Mouse (Mus musculus) fibroblast of lung, adult 2 months (primary cell): ENCODE results near the gene Polr3b.

Experiments
- DNase-seq: peaks from one replicate; pipeline ENCODE4 v3.0.0-alpha.2; 2011; ENCODE audit warnings: low read depth

The Polr3b gene

DNA sequence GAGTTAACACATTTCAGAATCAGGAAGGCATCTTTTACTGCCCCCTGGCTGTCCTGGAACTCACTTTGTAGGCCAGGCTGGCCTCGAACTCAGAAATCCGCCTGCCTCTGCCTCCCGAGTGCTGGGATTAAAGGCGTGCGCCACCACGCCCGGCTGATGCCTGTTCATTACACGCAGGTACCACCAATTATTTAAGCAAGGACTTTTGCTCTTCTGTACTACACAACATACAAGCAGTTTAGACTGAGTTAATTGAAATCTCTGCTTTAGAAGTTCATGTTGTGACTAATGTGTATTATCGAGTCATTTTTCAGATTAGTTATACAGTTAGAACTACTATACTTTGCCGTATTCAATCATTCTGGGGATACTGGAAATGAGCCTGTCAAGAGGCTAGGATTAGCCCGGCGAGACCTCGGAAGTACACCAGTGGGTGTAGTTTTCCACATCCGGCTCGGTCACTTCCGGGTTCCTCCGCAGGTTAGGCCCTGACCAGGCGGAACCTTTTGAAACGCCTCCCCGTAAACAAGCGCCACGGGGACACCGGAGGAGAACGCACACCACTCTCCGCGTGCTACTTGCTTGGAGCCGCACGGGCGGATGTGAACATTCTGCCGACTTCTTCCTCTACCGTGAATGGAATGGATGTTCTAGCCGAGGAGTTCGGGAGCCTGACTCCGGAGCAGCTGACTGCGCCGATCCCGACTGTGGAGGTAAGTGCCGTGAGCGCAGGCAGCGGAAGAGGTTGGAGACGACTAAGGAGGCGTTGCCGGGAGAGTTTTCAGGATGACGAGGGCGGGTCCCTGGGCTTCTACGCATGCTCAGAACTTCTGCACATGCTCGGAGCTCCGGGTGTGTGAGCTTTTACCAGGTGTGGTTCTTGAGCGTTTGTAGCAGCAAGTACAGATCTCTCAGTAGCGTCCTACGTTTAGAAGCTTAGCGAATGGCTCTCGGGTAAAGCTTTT is at the start of gene Polr3b:
Gene Polr3b (plus strand): TSS at position 467 of the 965 bp plus-strand sequence.
- DNase-seq = peak; percentile 86

DNA sequence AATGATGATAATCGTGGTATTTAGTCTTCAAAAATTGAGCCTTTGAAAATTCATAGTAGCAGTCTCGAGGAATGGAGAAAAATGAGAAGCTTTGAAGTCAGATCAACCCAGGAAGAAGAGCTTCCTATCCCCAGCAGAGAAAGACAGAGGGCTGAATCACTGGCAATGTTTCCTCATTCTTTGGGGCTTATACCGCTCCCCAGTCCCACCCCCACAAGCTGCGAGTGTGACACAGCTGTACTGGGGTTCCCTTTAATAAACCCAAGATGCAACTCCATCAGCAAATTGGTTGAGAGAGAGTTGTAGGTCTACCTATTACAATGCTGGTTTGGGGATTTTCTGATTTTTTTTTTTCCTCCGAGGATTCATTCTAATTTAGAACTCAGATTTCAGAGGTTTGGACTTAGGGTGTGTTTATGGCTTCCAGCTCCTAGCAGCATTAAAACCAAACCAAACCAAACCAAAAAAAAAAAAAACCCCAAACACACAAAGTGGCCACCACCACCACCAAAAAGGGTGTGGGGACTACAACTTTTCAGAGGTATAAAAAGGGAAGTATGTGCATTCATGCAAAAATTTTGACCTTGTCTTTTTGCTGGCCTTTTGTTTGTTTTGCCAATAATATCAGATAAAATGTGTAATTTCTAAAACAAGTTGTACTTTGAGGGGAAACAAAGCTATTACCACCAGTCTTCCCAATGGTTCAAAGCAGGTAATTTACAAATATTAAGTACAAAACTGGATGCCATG is 48.2 kb upstream of the Polr3b start:
- no peak for DNase-seq

DNA sequence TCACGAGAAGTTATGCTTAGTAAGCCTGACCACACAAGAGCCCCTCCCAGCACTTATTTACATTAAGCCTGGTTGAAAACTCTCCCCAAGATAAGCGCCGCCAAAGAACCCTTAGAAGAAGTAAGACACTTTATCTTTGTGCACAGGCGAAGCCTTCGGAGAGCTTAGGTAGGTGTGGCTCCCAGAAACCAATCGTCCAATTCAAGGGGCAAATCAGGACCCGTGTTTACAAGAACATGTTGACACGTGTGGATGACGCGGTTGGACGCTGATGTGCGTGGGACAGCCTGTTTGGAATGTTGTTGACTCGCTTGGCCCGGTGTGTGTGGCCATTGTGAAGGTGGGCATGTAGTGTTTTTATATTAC is 46.1 kb upstream of the Polr3b start:
- no peak for DNase-seq

DNA sequence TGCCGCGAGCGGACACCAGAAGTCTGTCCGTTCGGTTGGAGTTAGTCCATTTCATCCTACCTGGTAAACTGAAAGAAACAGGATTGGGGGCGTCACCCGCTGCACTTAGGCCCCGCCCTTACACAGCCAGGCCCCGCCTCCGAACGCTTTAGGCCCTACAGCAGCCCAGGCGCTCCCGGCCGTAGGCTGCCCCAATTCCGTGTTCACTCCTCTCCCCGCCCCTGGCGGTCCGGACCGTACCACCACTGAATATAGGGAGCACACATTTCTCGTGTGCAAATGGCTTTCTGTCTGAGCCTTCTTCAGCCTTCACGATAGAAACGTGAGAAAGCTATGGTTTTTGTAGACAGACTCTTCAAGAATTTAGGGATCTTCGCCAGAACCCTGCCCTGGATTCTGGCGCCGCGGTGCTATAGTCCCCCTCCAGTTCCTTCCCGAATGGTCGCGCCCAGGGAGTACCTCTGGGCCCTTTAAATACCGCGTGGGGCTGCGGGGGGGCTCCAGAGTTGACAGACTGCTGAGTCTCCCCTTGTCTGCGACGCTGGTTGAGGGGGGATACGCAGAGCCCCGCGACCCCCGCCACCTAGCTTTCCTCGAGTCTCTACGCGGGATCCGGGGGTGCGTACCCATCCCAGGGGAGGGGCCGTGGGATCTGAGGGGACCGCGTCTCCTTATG is 45.6 kb upstream of the Polr3b start, which contains the start of gene Tcp11l2:
Gene Tcp11l2 (plus strand): TSS at position 232 of the 676 bp plus-strand sequence.
- peak; percentile 87 for DNase-seq

DNA sequence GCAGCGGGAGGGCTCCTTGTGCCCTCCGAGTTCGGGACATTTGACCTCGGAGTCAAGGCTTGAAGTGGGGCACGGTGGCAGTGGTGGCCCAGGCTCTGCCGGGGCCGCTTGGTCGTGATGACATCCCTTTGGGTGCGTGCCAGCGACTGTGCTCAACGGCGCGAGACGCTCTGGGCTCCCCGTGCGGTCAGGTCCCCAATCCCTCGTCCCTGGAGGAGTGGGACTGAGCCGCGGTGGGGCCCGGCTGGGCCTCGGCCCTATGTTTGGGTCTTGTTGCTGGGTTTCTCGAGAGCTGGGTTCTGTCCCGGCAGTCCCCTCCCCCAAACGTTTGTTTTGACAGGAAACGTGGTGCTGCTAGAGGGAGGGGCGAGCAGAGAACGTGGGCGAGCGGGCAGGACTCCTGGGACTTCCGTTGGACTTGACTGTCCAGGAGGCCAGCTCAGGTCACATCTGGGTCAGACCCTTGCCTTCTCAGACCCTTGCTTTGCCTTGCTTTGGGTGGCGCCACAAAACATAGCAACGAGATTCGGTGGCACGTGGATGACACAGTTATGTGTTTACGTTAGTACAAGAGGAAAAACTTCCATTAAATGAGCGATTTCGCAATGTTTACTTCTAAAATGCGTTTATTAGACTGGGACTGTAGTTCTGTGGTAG is 44.9 kb upstream of the Polr3b start:
- DNase-seq = peak; percentile 76

DNA sequence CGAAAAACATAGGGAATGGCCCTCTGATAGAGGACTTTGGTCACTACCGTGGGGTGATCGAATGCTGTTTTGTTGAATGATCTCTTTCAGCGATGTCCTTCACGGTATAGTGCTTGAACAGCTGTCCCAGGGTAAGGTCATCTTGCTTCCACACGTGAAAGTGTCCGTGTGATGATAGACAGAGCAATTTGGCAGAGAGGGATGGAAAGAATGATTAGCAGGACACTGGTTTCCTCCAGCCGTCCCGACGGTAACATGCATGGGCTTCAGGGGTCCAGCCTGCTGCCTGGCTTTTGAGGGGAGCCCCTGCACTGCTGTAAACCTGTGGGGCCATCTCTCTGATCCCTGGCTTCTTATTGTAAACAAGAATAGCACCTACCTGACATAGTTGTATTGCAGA is 43.4 kb upstream of the Polr3b start:
- no peak for DNase-seq

DNA sequence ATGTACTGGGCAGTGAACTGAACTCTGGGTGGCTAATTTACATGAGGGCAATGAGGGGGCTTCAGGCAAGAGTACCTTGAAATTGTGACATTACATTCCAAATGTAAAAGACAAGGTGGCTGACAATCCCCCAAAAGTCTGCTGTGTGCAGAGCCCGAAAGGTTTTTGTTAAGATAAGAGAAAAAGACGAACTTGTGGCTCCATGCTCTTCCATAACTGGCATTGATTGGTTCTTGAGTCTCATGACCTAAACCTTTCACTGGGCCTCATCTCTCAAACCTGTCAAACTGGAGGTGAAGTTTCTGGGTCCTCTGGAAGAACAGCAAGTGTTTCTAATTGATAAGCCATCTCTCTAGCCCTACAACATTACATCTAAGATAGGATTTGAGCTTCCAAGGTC is 42.6 kb upstream of the Polr3b start:
- DNase-seq = no peak

DNA sequence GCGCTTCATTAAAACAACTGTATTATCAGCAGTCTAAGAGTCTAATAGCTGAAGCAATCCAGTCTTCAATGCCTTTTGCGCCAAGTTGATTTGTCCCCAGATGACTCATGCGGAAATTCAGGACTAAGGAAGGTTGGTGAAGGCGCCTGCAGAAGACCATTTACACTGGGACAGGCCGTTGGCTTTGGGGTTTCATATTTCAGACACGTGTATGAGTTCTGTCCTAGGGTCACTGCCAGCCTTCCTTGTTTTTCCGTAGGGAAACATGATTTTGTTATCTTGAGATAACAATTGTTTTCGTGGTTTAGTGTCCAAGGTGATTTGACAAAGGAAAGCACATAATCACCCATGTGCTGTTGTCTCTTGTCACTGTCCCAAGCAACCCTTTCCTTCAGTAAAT is 40.9 kb upstream of the Polr3b start:
- DNase-seq = no peak

DNA sequence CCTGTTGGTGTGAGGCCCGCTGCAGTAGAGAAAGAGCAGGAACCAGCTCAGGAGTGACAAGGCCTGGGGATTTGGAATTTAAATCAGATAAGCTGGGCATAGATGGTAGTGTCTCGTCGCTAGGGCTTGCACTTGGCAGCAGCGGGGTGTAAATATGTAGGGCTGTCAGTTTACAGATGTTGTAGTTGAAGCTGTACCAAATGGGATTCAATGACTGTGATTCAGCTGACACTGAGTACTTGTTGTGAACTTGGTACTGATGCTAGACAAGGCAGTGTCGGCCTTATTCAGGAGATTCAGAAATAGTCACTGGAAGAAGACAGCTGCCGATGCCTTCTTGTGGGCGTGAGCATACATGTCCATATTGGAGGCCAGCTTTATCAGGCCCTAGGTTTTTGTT is 39.9 kb upstream of the Polr3b start:
- DNase-seq = no peak

DNA sequence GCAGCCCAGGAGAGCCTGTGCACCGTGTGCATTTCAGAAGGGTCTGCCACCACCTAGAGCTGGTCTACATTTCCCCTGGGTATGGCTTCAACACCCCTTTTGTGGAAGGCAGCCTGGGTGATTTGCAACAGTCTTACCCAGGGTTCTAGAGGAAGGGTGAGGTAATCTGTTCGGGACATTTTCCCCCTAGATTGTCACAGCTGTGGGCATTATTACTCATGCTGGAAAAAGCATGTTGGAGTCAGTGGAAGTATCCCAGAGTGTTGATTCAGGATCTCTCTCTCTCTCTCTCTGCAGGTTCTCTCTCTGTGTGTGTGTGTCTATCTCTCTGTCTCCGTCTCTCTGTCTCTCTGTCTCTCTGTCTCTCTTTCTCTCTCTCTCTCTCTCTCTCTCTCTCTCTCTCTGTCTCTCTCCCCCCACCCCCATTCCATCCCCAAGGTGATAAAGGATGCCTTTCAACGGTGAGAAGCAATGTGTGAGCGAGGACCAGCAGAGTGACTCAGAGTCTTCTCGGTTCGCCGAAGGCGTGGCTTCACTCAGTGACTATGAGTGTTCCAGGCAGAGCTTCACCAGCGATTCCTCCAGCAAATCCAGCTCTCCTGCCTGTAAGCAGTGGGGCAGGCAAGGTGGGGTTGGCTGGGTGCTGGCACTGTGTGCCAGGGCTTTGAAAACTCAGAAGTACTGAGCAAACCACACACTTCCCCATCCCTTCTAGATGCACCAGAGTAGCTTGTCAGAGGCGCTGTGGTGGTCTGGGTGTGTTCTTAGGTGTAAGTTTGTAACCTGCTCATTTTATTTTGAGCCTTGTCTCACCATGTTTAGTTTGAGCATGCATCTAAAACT is 37.4 kb upstream of the Polr3b start:
- DNase-seq = peak; percentile 36

DNA sequence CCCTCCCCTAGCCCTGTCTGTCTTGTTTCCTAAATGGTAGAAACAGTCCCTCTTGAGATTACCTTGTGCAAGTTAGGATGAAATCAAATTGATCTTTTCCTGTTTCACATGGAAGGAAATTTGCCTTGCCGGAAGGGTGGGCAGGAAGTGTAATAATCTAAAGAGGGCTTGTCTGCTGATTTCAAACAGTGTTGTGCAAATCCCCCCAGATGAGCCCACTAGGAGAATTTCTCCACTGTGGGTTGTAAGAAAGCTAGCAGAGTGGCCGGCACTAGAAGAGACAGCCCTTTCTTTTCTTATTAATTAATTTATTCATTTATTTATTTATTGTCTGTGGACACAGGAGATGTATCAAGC is 36.8 kb upstream of the Polr3b start:
- DNase-seq = no peak

DNA sequence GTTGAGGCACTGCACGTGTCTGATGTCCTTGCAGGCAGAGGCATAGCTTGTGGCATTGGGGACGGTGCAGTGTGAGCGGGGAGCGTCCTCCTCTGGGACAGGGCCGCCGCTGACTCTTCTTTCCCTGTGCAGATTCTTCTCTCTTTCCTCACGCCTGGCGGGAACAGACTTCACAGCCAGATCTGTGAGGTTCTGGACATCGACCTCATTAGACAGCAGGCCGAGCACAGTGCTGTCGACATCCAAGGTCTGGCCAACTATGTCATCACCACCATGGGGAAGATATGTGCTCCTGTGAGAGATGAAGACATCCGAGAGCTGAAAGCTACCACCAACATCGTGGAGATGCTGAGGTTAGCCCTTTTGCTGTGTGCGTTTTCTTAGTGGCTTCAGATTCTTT is 31.1 kb upstream of the Polr3b start:
- DNase-seq = no peak

DNA sequence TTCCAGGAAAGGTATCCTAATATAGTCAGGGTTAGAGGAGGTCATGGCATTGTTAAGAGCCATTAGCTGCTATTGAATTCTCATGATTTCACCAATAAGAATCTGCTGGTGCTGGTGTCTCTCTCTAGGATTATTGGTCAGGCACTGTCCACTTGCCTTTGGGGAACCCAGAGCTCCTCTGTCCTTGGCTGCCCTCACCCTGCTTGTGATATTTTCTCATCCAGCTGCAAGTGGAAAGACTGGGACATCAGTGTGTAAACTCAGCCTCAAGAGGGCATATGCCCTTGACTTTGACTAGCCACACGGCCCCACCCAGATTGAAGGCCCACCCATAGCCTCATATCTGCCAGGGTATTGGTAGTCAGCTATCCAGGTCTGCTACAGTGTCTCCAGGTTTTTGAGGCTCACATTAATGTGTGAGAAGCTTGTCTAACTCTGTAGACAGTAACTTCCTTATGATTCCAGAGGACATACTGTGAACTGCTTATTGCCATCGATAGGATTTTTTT is 30.4 kb upstream of the Polr3b start:
- no peak for DNase-seq

DNA sequence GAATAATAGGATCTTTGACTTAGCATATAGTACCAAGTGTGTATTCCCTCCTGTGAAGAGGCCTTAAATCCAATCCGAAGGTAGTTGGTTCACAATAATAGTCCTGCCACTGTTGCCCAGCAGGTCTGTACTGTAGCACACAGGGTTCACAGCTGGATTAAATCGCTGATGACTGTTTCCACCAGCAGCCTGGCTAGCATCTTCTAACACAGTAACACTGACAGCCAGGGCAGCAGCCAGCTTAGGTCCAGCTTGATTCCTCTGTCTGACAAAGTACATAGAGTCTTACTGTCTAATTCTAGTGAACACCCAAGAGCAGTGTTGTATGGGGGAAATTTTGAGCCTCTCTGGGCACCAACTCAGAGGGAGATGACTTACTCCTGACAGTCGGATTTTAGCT is 29.3 kb upstream of the Polr3b start:
- DNase-seq = no peak

DNA sequence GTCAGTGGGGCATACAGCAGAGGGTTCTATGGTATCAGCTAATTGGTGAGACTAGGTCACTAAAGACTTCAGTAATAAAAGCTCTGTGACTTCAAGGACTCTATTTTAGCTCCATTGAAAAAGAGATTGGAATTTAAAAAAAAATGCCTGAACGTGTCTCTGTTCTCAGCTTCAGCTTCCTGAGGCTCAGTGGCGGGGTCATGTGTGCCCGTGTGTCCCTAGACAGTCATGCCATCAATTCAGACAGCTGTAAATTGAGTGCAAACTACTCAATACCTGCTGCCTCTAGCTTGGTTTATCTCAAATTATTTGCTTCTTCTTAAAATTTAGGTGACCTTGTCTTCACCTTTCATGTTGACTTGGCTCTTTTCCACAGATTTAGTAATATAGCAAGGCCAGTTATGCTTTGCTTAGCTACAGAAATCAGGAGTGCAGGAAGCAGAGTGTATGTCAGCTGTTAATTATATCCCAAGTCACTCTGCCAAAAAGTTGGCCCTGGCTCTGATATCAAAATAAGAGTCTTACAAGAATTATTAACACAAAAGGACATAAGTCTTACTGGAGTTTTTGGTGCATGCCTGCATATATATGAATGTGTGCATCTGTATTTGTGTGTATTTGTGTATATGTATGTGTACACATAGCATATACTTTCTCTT is 24.8 kb upstream of the Polr3b start:
- no peak for DNase-seq

DNA sequence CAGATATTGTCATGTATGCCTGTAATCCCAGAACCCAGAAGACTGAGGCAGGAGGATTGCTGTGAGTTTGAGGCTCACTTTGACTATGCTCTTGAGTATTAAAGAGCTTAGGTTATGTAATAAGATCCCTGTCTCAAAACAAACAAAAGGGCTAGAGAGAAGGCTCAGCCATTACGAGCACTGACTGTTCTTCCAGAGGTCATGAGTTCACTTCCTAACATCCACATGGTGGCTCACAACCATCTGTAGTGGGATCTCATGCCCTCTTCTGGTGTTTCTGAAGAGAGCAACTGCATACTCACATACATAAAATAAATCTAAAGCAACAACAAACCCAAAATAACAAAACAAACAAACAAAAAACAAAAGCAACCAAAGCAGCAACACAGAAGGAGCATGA is 23.9 kb upstream of the Polr3b start:
- DNase-seq = no peak

DNA sequence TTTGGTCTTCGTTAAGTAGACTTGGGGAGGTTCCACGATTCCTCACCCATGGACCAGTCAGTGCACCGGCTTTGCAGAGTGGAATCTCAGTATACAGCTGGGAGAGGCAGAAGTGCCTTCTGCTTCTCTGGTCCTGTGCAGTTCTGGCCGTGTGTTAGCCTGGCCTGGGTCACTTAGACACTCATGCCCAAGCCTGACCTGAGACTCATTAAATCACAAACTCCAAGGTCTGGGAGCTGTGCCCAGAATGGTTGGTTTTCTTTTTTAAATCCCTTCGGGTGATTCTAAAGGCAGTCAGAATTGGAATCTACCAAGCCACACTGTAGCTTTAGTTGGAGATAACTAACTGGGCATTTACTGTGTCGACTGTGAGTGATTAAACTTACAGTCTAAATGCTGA is 22.0 kb upstream of the Polr3b start:
- no peak for DNase-seq

DNA sequence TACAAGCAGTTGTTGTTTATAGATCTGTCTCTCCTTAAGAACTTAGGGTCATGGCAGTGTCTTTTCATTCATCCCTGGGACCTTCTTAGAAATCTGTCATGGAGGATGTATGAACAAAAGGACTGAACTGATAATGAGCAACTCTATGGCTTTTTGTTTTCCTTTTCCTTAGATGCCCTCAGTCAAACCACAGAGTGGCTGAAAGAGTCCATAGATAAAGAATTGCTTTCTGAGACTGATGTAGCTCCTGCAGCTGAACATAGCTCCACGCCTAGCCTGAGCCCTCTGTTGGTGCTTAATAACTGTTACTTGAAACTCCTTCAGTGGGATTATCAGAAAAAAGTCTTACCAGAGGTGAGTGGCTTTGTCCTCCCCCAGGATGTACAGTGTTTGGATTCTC is 17.8 kb upstream of the Polr3b start:
- no peak for DNase-seq

DNA sequence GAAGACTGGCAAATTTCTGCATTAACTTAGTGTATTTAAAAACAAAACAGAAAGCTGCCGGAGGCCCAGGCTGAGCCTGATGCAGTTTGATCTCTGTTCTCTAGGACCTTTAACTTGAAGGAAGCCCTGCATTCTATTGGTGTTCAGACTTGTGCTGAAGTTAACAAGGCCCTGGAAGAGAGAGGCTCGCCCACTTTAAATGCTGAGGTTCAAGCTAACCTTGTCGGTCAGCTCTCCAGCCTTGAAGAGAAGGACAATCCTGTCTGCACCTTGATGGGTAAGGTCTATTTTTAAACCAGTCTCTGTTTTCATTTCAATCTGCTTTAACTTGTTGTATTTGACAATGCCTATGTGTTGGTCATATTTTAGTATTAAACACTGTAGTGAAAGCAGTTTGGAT is 13.7 kb upstream of the Polr3b start:
- no peak for DNase-seq

DNA sequence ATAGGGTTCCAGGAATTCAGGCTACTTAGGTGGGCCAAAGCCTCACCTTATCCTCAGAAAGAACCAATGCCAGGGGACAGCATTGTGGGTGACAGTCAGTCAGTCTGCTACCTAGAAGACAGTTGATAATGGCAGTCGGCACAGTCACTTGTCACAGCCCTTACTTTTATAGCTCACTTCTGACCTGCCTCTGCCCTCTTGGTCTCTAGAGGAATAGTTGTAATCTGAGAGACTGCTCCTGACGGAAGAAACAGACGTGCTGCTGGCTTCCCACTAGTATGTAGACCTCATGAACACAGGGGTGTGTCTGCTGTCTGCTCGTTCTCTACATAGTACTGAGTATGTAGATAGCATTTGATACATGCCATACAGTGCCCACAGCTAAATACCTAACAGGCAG is 11.8 kb upstream of the Polr3b start:
- DNase-seq = no peak

DNA sequence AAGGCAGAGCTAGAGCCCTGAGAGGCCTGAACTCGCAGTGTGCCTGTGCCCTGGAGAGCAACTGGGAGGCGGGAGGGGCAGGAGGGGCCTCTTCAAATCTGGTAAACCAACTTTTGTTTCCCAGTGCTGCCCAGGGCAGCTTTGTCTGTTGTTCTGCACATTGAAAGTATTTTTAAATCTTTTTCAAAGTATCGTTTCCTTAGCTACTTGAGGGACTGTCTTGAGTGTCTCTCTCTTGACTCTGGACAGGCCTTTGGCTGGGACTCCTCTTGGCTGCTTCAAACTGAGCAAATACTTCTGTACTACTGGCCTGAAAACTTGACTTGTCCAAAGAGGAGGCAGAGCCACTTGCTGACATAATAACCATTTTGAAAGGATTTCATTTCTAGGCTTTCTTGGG is 11.3 kb upstream of the Polr3b start:
- no peak for DNase-seq
